Mouse (Mus musculus): Measurements from ENCODE around the gene Mcrip1. TPM values are rescaled to one million over a fixed set of nuclear protein-coding genes. Genes with fewer than 3 reads are reported as not detected.
"Not testable (repeated sequence)": the region's sequence is repeated elsewhere in the genome, so short reads cannot be mapped to it uniquely, and the experiment has no call there.

The Mcrip1 gene
- polyA plus RNA-seq, 1 experiment from 2014 or later = 267 TPM

- 18% methylated on average over 17 of the region's 17 CpGs for WGBS
- peak; percentile 66 for ATAC-seq (ENCODE audit: low read depth)
- no peaks in the 10 kb centered on the region for H3K36me3 ChIP-seq (ENCODE audit: control insufficient read depth, insufficient read depth, low read length)
- H3K4me1 ChIP-seq (ENCODE audit: control insufficient read depth, insufficient read depth, low read length) = peaks cover 2% of the 10 kb centered on the region; the same call in 1 of the 2 replicates
- no peak overlapping the region for H3K9ac ChIP-seq (replicated peaks; ENCODE audit: low read depth, low read length)
- H3K4me2 ChIP-seq (ENCODE audit: low read depth, low read length) = no peak overlapping the region
- H3K27ac ChIP-seq (ENCODE audit: low read depth, low read length) = no peak overlapping the region
- no peaks in the 10 kb centered on the region for H3K9me3 ChIP-seq (ENCODE audit: control insufficient read depth, low read length)
- H3K27me3 ChIP-seq (ENCODE audit: control insufficient read depth, insufficient read depth, low read length) = no peaks in the 10 kb centered on the region
- no peak overlapping the region for H3K4me3 ChIP-seq (ENCODE audit: low read depth, low read length)
Measured at GRCm38 (mm10) chr11:120515611-120516010, 33.9 kb downstream of the Mcrip1 start.

GRCm38 (mm10) chr11:120514262-120514661 is 35.3 kb downstream of the Mcrip1 start:
- not testable (repeated sequence) for H3K27me3 ChIP-seq (ENCODE audit: control insufficient read depth, insufficient read depth, low read length)
- 93% methylated on average over 2 of the region's 2 CpGs for WGBS

GRCm38 (mm10) chr11:120512790-120513453 is 36.6 kb downstream of the Mcrip1 start:
- Histone ChIP-seq H3K4me2 (ENCODE audit: low read depth, low read length) (no peak overlapping the region), H3K27me3 (ENCODE audit: control insufficient read depth, insufficient read depth, low read length) (no peaks in the 10 kb centered on the region), H3K9ac (replicated peaks; ENCODE audit: low read depth, low read length) (no peak overlapping the region), H3K4me1 (ENCODE audit: control insufficient read depth, insufficient read depth, low read length) (peaks cover 4% of the 10 kb centered on the region; the same call in 1 of the 2 replicates), H3K9me3 (ENCODE audit: control insufficient read depth, low read length) (no peaks in the 10 kb centered on the region), H3K4me3 (ENCODE audit: low read depth, low read length) (no peak overlapping the region), H3K36me3 (ENCODE audit: control insufficient read depth, insufficient read depth, low read length) (no peaks in the 10 kb centered on the region), H3K27ac (ENCODE audit: low read depth, low read length) (no peak overlapping the region)
- ATAC-seq (ENCODE audit: low read depth) = no peak
- 24% methylated on average over 6 of the region's 6 CpGs for WGBS

More at GRCm38 (mm10) chr11:120514262-120514661, 35.3 kb downstream of the Mcrip1 start:
- H3K36me3 ChIP-seq (ENCODE audit: control insufficient read depth, insufficient read depth, low read length); H3K9me3 ChIP-seq (ENCODE audit: control insufficient read depth, low read length); H3K4me2 ChIP-seq (ENCODE audit: low read depth, low read length); H3K4me3 ChIP-seq (ENCODE audit: low read depth, low read length); H3K27ac ChIP-seq (ENCODE audit: low read depth, low read length); H3K9ac ChIP-seq (replicated peaks; ENCODE audit: low read depth, low read length); ATAC-seq (ENCODE audit: low read depth); H3K4me1 ChIP-seq (ENCODE audit: control insufficient read depth, insufficient read depth, low read length): not testable (repeated sequence)

- Histone ChIP-seq H3K27ac (ENCODE audit: low read depth, low read length) (no peak overlapping the region), H3K4me2 (ENCODE audit: low read depth, low read length) (peak overlapping the region; percentile 24; the same call in 1 of the 2 replicates), H3K27me3 (ENCODE audit: control insufficient read depth, insufficient read depth, low read length) (no peaks in the 10 kb centered on the region), H3K36me3 (ENCODE audit: control insufficient read depth, insufficient read depth, low read length) (no peaks in the 10 kb centered on the region), H3K4me1 (ENCODE audit: control insufficient read depth, insufficient read depth, low read length) (peaks cover 4% of the 10 kb centered on the region; the same call in 1 of the 2 replicates), H3K9ac (replicated peaks; ENCODE audit: low read depth, low read length) (no peak overlapping the region), H3K9me3 (ENCODE audit: control insufficient read depth, low read length) (no peaks in the 10 kb centered on the region), H3K4me3 (ENCODE audit: low read depth, low read length) (no peak overlapping the region)
- 13% methylated on average over 16 of the region's 16 CpGs for WGBS
- ATAC-seq (ENCODE audit: low read depth) = no peak
Measured at GRCm38 (mm10) chr11:120510375-120511030, 39.0 kb downstream of the Mcrip1 start.

GRCm38 (mm10) chr11:120509940-120510339 is 39.6 kb downstream of the Mcrip1 start:
- Histone ChIP-seq H3K9ac (replicated peaks; ENCODE audit: low read depth, low read length) (no peak overlapping the region), H3K27me3 (ENCODE audit: control insufficient read depth, insufficient read depth, low read length) (no peaks in the 10 kb centered on the region), H3K36me3 (ENCODE audit: control insufficient read depth, insufficient read depth, low read length) (no peaks in the 10 kb centered on the region), H3K27ac (ENCODE audit: low read depth, low read length) (no peak overlapping the region), H3K4me2 (ENCODE audit: low read depth, low read length) (no peak overlapping the region), H3K9me3 (ENCODE audit: control insufficient read depth, low read length) (no peaks in the 10 kb centered on the region), H3K4me1 (ENCODE audit: control insufficient read depth, insufficient read depth, low read length) (peaks cover 4% of the 10 kb centered on the region; the same call in 1 of the 2 replicates), H3K4me3 (ENCODE audit: low read depth, low read length) (no peak overlapping the region)
- ATAC-seq (ENCODE audit: low read depth) = no peak
- WGBS = 64% methylated on average over 4 of the region's 4 CpGs

- no peak for ATAC-seq (ENCODE audit: low read depth)
- H3K27me3 ChIP-seq (ENCODE audit: control insufficient read depth, insufficient read depth, low read length) = no peaks in the 10 kb centered on the region
- no peak overlapping the region for H3K27ac ChIP-seq (ENCODE audit: low read depth, low read length)
- H3K4me1 ChIP-seq (ENCODE audit: control insufficient read depth, insufficient read depth, low read length) = peaks cover 4% of the 10 kb centered on the region; the same call in 1 of the 2 replicates
- H3K9ac ChIP-seq (replicated peaks; ENCODE audit: low read depth, low read length) = no peak overlapping the region
- no peak overlapping the region for H3K4me3 ChIP-seq (ENCODE audit: low read depth, low read length)
- no peaks in the 10 kb centered on the region for H3K9me3 ChIP-seq (ENCODE audit: control insufficient read depth, low read length)
- no peaks in the 10 kb centered on the region for H3K36me3 ChIP-seq (ENCODE audit: control insufficient read depth, insufficient read depth, low read length)
- H3K4me2 ChIP-seq (ENCODE audit: low read depth, low read length) = no peak overlapping the region
- WGBS = 89% methylated on average over 9 of the region's 9 CpGs
Measured at GRCm38 (mm10) chr11:120508290-120508870, 41.1 kb downstream of the Mcrip1 start.

- no peak overlapping the region for H3K9ac ChIP-seq (replicated peaks; ENCODE audit: low read depth, low read length)
- no peak overlapping the region for H3K4me2 ChIP-seq (ENCODE audit: low read depth, low read length)
- WGBS = 65% methylated on average over 13 of the region's 13 CpGs
- H3K4me1 ChIP-seq (ENCODE audit: control insufficient read depth, insufficient read depth, low read length) = peaks cover 4% of the 10 kb centered on the region; the same call in 1 of the 2 replicates
- no peaks in the 10 kb centered on the region for H3K27me3 ChIP-seq (ENCODE audit: control insufficient read depth, insufficient read depth, low read length)
- H3K36me3 ChIP-seq (ENCODE audit: control insufficient read depth, insufficient read depth, low read length) = no peaks in the 10 kb centered on the region
- no peak overlapping the region for H3K27ac ChIP-seq (ENCODE audit: low read depth, low read length)
- no peak overlapping the region for H3K4me3 ChIP-seq (ENCODE audit: low read depth, low read length)
- no peak for ATAC-seq (ENCODE audit: low read depth)
- H3K9me3 ChIP-seq (ENCODE audit: control insufficient read depth, low read length) = no peaks in the 10 kb centered on the region
Measured at GRCm38 (mm10) chr11:120507611-120508289, 41.8 kb downstream of the Mcrip1 start.

GRCm38 (mm10) chr11:120506899-120507298 is 42.6 kb downstream of the Mcrip1 start:
- no peaks in the 10 kb centered on the region for H3K9me3 ChIP-seq (ENCODE audit: control insufficient read depth, low read length)
- no peak overlapping the region for H3K9ac ChIP-seq (replicated peaks; ENCODE audit: low read depth, low read length)
- no peak overlapping the region for H3K4me3 ChIP-seq (ENCODE audit: low read depth, low read length)
- no peaks in the 10 kb centered on the region for H3K27me3 ChIP-seq (ENCODE audit: control insufficient read depth, insufficient read depth, low read length)
- 43% methylated on average over 4 of the region's 4 CpGs for WGBS
- no peak overlapping the region for H3K4me2 ChIP-seq (ENCODE audit: low read depth, low read length)
- no peaks in the 10 kb centered on the region for H3K36me3 ChIP-seq (ENCODE audit: control insufficient read depth, insufficient read depth, low read length)
- no peak for ATAC-seq (ENCODE audit: low read depth)
- peaks cover 4% of the 10 kb centered on the region; the same call in 1 of the 2 replicates for H3K4me1 ChIP-seq (ENCODE audit: control insufficient read depth, insufficient read depth, low read length)
- no peak overlapping the region for H3K27ac ChIP-seq (ENCODE audit: low read depth, low read length)

All from neural tube, embryonic 14.5 days (tissue).